Mouse (Mus musculus) CH12.LX (cell line): Measurements from ENCODE around the gene Art3. TPM values are rescaled to one million over a fixed set of nuclear protein-coding genes. Genes with fewer than 3 reads are reported as not detected.

Experiments
- DNase-seq: peaks from one replicate; pipeline ENCODE4 v3.0.0-alpha.2; 2013; ENCODE audit errors: extremely low read depth
- H3K27ac ChIP-seq: 2 replicates; pipeline ENCODE4 v1.5.1; 2012; ENCODE audit warnings: low read depth, mild to moderate bottlenecking, control low read depth, moderate library complexity; ENCODE audit not compliant: insufficient read depth
- H3K27me3 ChIP-seq: replicated peaks from 2 replicates; pipeline ENCODE3; 2012; ENCODE audit warnings: inconsistent platforms
- H3K36me3 ChIP-seq, 2 experiments: replicated peaks in 1 of 2; 2 replicates each; pipeline versions ENCODE3 to v1.6.1; 2012; ENCODE audit warnings: inconsistent platforms in 1 of 2, low read length in 1 of 2, mild to moderate bottlenecking in 1 of 2, mixed read lengths in 1 of 2, moderate library complexity in 1 of 2; ENCODE audit not compliant: control insufficient read depth in 1 of 2, insufficient read depth in 1 of 2
- H3K4me1 ChIP-seq, 2 experiments: 2 replicates each; pipeline ENCODE4 v1.6.1; 2012; ENCODE audit warnings: inconsistent platforms in 1 of 2, moderate library complexity in 1 of 2; ENCODE audit not compliant: insufficient read depth in 2 of 2, control insufficient read depth in 1 of 2
- H3K4me2 ChIP-seq: 2 replicates; pipeline ENCODE4 v1.6.1; 2012; ENCODE audit warnings: low read depth, mild to moderate bottlenecking, control low read depth; ENCODE audit not compliant: poor library complexity, insufficient read depth, severe bottlenecking
- H3K4me3 ChIP-seq, 3 experiments: fragments of 150-350 bp in 1 of 3; sonication (generic) in 1 of 3; replicated peaks in 1 of 3; 2 replicates each; pipeline versions ENCODE3 to v1.5.1; 2011 to 2012; ENCODE audit warnings: low read depth in 2 of 3, low read length in 2 of 3, mild to moderate bottlenecking in 2 of 3, moderate library complexity in 2 of 3, control low read depth in 1 of 3, improper control_type of control experiment in 1 of 3, inconsistent platforms in 1 of 3, mixed read lengths in 1 of 3; ENCODE audit not compliant: poor library complexity in 1 of 3
- H3K79me2 ChIP-seq: replicated peaks from 2 replicates; pipeline ENCODE4 v1.6.1; 2012; ENCODE audit warnings: mild to moderate bottlenecking, moderate library complexity; ENCODE audit not compliant: control insufficient read depth, poor library complexity, insufficient read depth, severe bottlenecking; ENCODE audit errors: extremely low read depth
- H3K9ac ChIP-seq: 2 replicates; pipeline ENCODE4 v1.6.1; 2012; ENCODE audit warnings: low read depth, mild to moderate bottlenecking, control low read depth, moderate library complexity; ENCODE audit not compliant: insufficient read depth
- H3K9me3 ChIP-seq: replicated peaks from 2 replicates; pipeline ENCODE3; 2012; ENCODE audit warnings: low read length, inconsistent platforms, mixed read lengths
- BHLHE40 ChIP-seq: IDR thresholded peaks from 2 replicates; pipeline ENCODE4 v1.6.1; 2011; ENCODE audit warnings: mild to moderate bottlenecking, low read depth, low read length, improper control_type of control experiment
- CHD1 ChIP-seq: IDR thresholded peaks from 2 replicates; pipeline ENCODE4 v1.6.1; 2012; ENCODE audit warnings: low read depth, low read length, improper control_type of control experiment, inconsistent platforms
- CTCF ChIP-seq, 2 experiments: IDR thresholded peaks in 1 of 2; conservative IDR thresholded peaks in 1 of 2; 2 replicates each; pipeline ENCODE4 v1.5.1; 2011 to 2012; ENCODE audit warnings: low read depth in 2 of 2, low read length in 2 of 2, improper control_type of control experiment in 1 of 2, inconsistent platforms in 1 of 2, mild to moderate bottlenecking in 1 of 2, moderate library complexity in 1 of 2
- E2F4 ChIP-seq: IDR thresholded peaks from 2 replicates; pipeline ENCODE4 v1.6.1; 2011; ENCODE audit warnings: low read depth, low read length, improper control_type of control experiment; ENCODE audit not compliant: insufficient replicate concordance
- ELF1 ChIP-seq: IDR thresholded peaks from 2 replicates; pipeline ENCODE4 v1.6.1; 2014; ENCODE audit warnings: low read depth, mild to moderate bottlenecking, inconsistent platforms, low read length, improper control_type of control experiment
- EP300 ChIP-seq: IDR thresholded peaks from 2 replicates; pipeline ENCODE4 v1.6.1; 2011; ENCODE audit warnings: low read length, improper control_type of control experiment
- ETS1 ChIP-seq: conservative IDR thresholded peaks from 2 replicates; pipeline ENCODE4 v1.6.1; 2012; ENCODE audit warnings: low read depth, mild to moderate bottlenecking, inconsistent platforms, low read length, improper control_type of control experiment, moderate library complexity
- GABPA ChIP-seq: IDR thresholded peaks from 2 replicates; pipeline ENCODE4 v1.6.1; 2012; ENCODE audit warnings: low read depth, low read length, improper control_type of control experiment, inconsistent platforms; ENCODE audit not compliant: insufficient replicate concordance
- IRF4 ChIP-seq: IDR thresholded peaks from 2 replicates; pipeline ENCODE4 v1.6.1; 2014; ENCODE audit warnings: low read depth, mild to moderate bottlenecking, inconsistent platforms, low read length, improper control_type of control experiment
- KAT2A ChIP-seq: IDR thresholded peaks from 2 replicates; pipeline ENCODE4 v1.6.1; 2012; ENCODE audit warnings: low read length, improper control_type of control experiment, inconsistent platforms; ENCODE audit not compliant: insufficient replicate concordance
- MAFK ChIP-seq: IDR thresholded peaks from 2 replicates; pipeline ENCODE4 v1.6.1; 2011; ENCODE audit warnings: low read length, improper control_type of control experiment; ENCODE audit not compliant: insufficient replicate concordance
- MAX ChIP-seq: IDR thresholded peaks from 2 replicates; pipeline ENCODE4 v1.6.1; 2011; ENCODE audit warnings: low read length, improper control_type of control experiment
- MEF2A ChIP-seq: IDR thresholded peaks from 2 replicates; pipeline ENCODE4 v1.6.1; 2014; ENCODE audit warnings: low read depth, mild to moderate bottlenecking, inconsistent platforms, low read length, improper control_type of control experiment, borderline replicate concordance
- MXI1 ChIP-seq: IDR thresholded peaks from 2 replicates; pipeline ENCODE4 v1.6.1; 2011; ENCODE audit warnings: mild to moderate bottlenecking, low read depth, low read length, improper control_type of control experiment
- MYC ChIP-seq: IDR thresholded peaks from 2 replicates; pipeline ENCODE4 v1.6.1; 2011; ENCODE audit warnings: low read depth, mild to moderate bottlenecking, improper control_type of control experiment, low read length
- NELFE ChIP-seq: IDR thresholded peaks from 2 replicates; pipeline ENCODE4 v1.6.1; 2011; ENCODE audit warnings: low read depth, low read length, improper control_type of control experiment
- PAX5 ChIP-seq: IDR thresholded peaks from 2 replicates; pipeline ENCODE4 v1.6.1; 2012; ENCODE audit warnings: low read length, inconsistent platforms, mixed read lengths
- POLR2AphosphoS2 ChIP-seq: IDR thresholded peaks from 2 replicates; pipeline ENCODE4 v1.6.1; 2011; ENCODE audit warnings: low read depth, low read length, improper control_type of control experiment
- RAD21 ChIP-seq: IDR thresholded peaks from 2 replicates; pipeline ENCODE4 v1.6.1; 2011; ENCODE audit warnings: low read depth, mild to moderate bottlenecking, low read length, improper control_type of control experiment, moderate library complexity
- RCOR1 ChIP-seq: conservative IDR thresholded peaks from 2 replicates; pipeline ENCODE4 v1.6.1; 2012; ENCODE audit warnings: low read depth, mild to moderate bottlenecking, inconsistent platforms, low read length, improper control_type of control experiment
- SIN3A ChIP-seq: IDR thresholded peaks from 2 replicates; pipeline ENCODE4 v1.6.1; 2012; ENCODE audit warnings: low read length, improper control_type of control experiment, inconsistent platforms
- SMC3 ChIP-seq: IDR thresholded peaks from 2 replicates; pipeline ENCODE4 v1.6.1; 2011; ENCODE audit warnings: low read depth, low read length, improper control_type of control experiment
- TCF12 ChIP-seq: IDR thresholded peaks from 2 replicates; pipeline ENCODE4 v1.6.1; 2014; ENCODE audit warnings: low read depth, mild to moderate bottlenecking, inconsistent platforms, low read length, improper control_type of control experiment
- UBTF ChIP-seq: IDR thresholded peaks from 2 replicates; pipeline ENCODE4 v1.6.1; 2012; ENCODE audit warnings: low read depth, mild to moderate bottlenecking, inconsistent platforms, low read length, improper control_type of control experiment, moderate library complexity
- USF1 ChIP-seq: IDR thresholded peaks from 2 replicates; pipeline ENCODE4 v1.6.1; 2014; ENCODE audit warnings: low read depth, mild to moderate bottlenecking, inconsistent platforms, low read length, improper control_type of control experiment
- USF2 ChIP-seq: conservative IDR thresholded peaks from 2 replicates; pipeline ENCODE4 v1.6.1; 2011; ENCODE audit warnings: low read depth, low read length, improper control_type of control experiment
- ZKSCAN1 ChIP-seq: IDR thresholded peaks from 2 replicates; pipeline ENCODE4 v1.6.1; 2012; ENCODE audit warnings: low read depth, inconsistent platforms, low read length, improper control_type of control experiment, borderline replicate concordance
- ZMIZ1 ChIP-seq: IDR thresholded peaks from 2 replicates; pipeline ENCODE4 v1.6.1; 2012; ENCODE audit warnings: low read depth, mild to moderate bottlenecking, inconsistent platforms, low read length, improper control_type of control experiment
- ZNF384 ChIP-seq: IDR thresholded peaks from 2 replicates; pipeline ENCODE4 v1.6.1; 2012; ENCODE audit warnings: low read depth, low read length, improper control_type of control experiment, inconsistent platforms
- dilution Hi-C: fragments of 300-500 bp; cut with MboI; formaldehyde crosslinking; loops from 2 replicates; pipeline ENCODE4 v1.14.3; 2020; ENCODE audit warnings: low sequenced_read_pairs; ENCODE audit not compliant: extremely low pct_unique_long_range_greater_than_20kb, extremely low pct_ligation_motif_present
- in situ Hi-C: fragments of 300-500 bp; cut with MboI; formaldehyde crosslinking; loops from 3 replicates; pipeline ENCODE4 v1.14.3; 2019; ENCODE audit warnings: low sequenced_read_pairs, low pct_ligation_motif_present, low pct_unique_long_range_greater_than_20kb, mixed read lengths
- polyA plus RNA-seq: library from polyadenylated mRNA; unstranded; fragments of >175 nt; gene quantifications from 2 replicates; pipeline ENCODE4 v1.2.1, GENCODE M21; 2012; ENCODE audit warnings: low read depth; ENCODE audit not compliant: insufficient read length
- total RNA-seq, 2 experiments: library from RNA; depleted of rRNA; stranded (reverse); fragments of 300-350 nt in 1 of 2; fragments of >200 nt in 1 of 2; gene quantifications; 2 replicates each; pipeline ENCODE4 v1.2.3; 2012 to 2014

The Art3 gene
- total and polyA plus RNA-seq, 3 experiments: 0.34 TPM; not detected in 2

GRCm38 (mm10) chr5:92398153-92398552 lies 66.5 kb downstream of the Art3 start:
- Histone ChIP-seq H3K4me3 (peak overlapping the region in 1 of 3 experiments; percentile 3), H3K9ac (no peak overlapping the region), H3K4me2 (peak overlapping the region; percentile 23)

DNA sequence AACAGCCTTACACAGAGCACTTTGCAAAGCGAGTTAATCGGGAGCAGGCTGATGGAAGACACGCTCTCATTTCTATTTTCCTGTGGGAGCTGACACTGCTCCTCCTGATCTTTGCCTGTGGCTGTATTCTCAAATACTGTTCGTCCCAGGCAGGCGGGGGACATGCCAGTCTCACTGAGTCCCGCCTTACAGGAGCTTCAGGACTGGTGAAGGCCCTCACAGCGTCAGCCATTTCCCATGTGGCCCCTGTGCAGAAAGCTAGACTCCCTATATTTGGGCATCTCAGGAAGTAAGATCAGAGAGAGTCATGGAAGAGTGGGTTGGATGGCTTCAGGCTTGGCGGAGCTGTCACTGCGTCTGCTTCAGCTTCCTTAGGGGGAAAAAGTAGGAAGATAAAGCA lies 71.2 kb downstream of the Art3 start:
- dilution Hi-C loops (no loop called here), in situ Hi-C loops (no loop called here)
- H3K79me2 ChIP-seq: no peaks in the 10 kb centered on the region
- H3K4me2 ChIP-seq: no peak overlapping the region
- H3K27ac ChIP-seq: no peak overlapping the region
- DNase-seq: no peak
- no peaks in the 10 kb centered on the region for H3K27me3 ChIP-seq
- no peaks in the 10 kb centered on the region for H3K36me3 ChIP-seq
- no peak overlapping the region for H3K9ac ChIP-seq
- no peak overlapping the region for H3K4me3 ChIP-seq
- no peak for TF ChIP-seq CHD1
- TF ChIP-seq TCF12: no peak
- no peak for TF ChIP-seq ZKSCAN1
- TF ChIP-seq IRF4: no peak
- no peak for TF ChIP-seq MAFK
- TF ChIP-seq USF2: no peak
- no peak for TF ChIP-seq CTCF (conservative IDR thresholded peaks at IDR 0.05 in 1 of 2, IDR thresholded peaks at IDR 0.05 in 1 of 2; ENCODE audit: low read depth in 2 of 2, low read length in 2 of 2)
- TF ChIP-seq RCOR1: no peak
- TF ChIP-seq KAT2A: no peak
- no peak for TF ChIP-seq ZMIZ1
- no peak for TF ChIP-seq RAD21
- TF ChIP-seq EP300: no peak
- TF ChIP-seq POLR2AphosphoS2: no peak
- TF ChIP-seq E2F4: no peak
- no peak for TF ChIP-seq PAX5
- TF ChIP-seq USF1: no peak
- no peaks in the 10 kb centered on the region for H3K9me3 ChIP-seq
- H3K4me1 ChIP-seq: peaks cover 4 to 9% of the 10 kb centered on the region in 2 experiments; a peak in 3 of 4 replicates

More at GRCm38 (mm10) chr5:92398153-92398552, 66.5 kb downstream of the Art3 start:
- peak; percentile 89 for DNase-seq
- H3K27me3 ChIP-seq: peaks cover 2% of the 10 kb centered on the region
- H3K27ac ChIP-seq: no peak overlapping the region
- no peaks in the 10 kb centered on the region for H3K79me2 ChIP-seq
- H3K9me3 ChIP-seq: no peaks in the 10 kb centered on the region
- peaks cover 4 to 6% of the 10 kb centered on the region in 2 experiments; a peak in 3 of 4 replicates for H3K4me1 ChIP-seq
- no peaks in the 10 kb centered on the region for H3K36me3 ChIP-seq
- TF ChIP-seq IRF4 (peak; percentile 45), SIN3A (peak; percentile 89), MEF2A (0 out of 2 replicates have a peak, but pooled peaks have one; percentile 32), KAT2A (0 out of 2 replicates have a peak, but pooled peaks have one; percentile 41), MAFK (no peak), RCOR1 (no peak), ETS1 (peak; percentile 31; the same call in 1 of the 2 replicates), NELFE (peak; percentile 49; the same call in 1 of the 2 replicates), ZNF384 (no peak), TCF12 (0 out of 2 replicates have a peak, but pooled peaks have one; percentile 38), USF1 (peak; percentile 47), GABPA (no peak), MXI1 (peak; percentile 95), ZMIZ1 (no peak), ELF1 (peak; percentile 43; the same call in 1 of the 2 replicates), MAX (peak; percentile 99), MYC (peak; percentile 100), SMC3 (peak; percentile 83), EP300 (0 out of 2 replicates have a peak, but pooled peaks have one; percentile 46), BHLHE40 (peak; percentile 80), CTCF (conservative IDR thresholded peaks at IDR 0.05 in 1 of 2, IDR thresholded peaks at IDR 0.05 in 1 of 2; ENCODE audit: low read depth in 2 of 2, low read length in 2 of 2) (peak; percentile 78 to 96), UBTF (no peak), RAD21 (peak; percentile 91), USF2 (0 out of 2 replicates have a peak, but pooled peaks have one; percentile 21)
- dilution Hi-C loops: no loop called here
- in situ Hi-C loops: no loop called here
